Mouse (Mus musculus) gastrocnemius, adult 2 months (tissue): Measurements from ENCODE around the gene Mtf1. TPM values are rescaled to one million over a fixed set of nuclear protein-coding genes. Genes with fewer than 3 reads are reported as not detected.
A peak's percentile ranks its signal among the peaks of the same experiment; 100 is the strongest.

Experiments used
- DNase-seq: peaks from one replicate; pipeline ENCODE4 v3.0.0; 2022
- H3K27ac ChIP-seq: fragments of 200-600 bp; 2 replicates; pipeline ENCODE4 v1.8.1; 2022; ENCODE audit warnings: mild to moderate bottlenecking
- H3K4me3 ChIP-seq: fragments of 200-600 bp; 2 replicates; pipeline ENCODE4 v1.8.1; 2022; ENCODE audit warnings: mild to moderate bottlenecking, moderate library complexity
- CTCF ChIP-seq: fragments of 200-600 bp; IDR thresholded peaks from 2 replicates; pipeline ENCODE4 v1.8.1; 2022; ENCODE audit warnings: antibody characterized with exemption, mild to moderate bottlenecking, moderate library complexity
- intact Hi-C: fragments of 180-260 bp; cut with DNase I; formaldehyde crosslinking; loops from one replicate; pipeline ENCODE4 v1.15.1; 2025
- total RNA-seq, 2 experiments: library from RNA; stranded (reverse); gene quantifications; 2 replicates each; pipeline ENCODE4 v1.2.3; 2021

The Mtf1 gene
- total RNA-seq, 2 experiments from 2014 or later, result 11.9 to 15.7 TPM

DNA sequence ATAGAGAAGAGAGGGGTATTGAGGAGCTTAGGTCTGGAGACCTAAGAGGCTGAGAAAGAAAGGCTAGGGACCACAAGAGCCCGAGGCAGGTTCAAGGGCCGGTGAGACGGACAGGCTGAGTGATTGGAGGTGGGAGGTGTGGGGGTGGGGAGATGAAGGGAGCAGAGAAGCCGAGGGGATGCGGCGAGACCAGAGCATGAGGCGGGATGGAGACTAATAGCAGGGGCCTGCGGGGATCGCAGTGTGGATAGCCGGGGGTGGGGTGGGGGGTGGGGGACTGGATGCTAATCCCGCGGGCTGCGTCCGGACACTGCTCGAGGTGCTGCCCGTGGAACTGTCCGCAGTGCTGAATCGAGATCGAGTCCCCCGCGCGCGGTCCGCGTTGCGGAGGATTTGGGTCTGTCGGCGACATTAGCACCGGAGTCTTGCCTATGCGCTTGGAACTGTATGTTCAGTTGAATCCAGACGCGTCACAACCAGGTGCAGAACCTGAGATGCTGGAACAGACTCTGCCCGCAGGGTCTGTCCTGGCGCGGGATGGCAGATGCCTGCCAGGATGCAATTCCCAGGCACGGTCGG, 80.3 kb downstream of the Mtf1 start:
- no peak for TF ChIP-seq CTCF
- Histone ChIP-seq H3K4me3 (no peak overlapping the region), H3K27ac (no peak overlapping the region)
- intact Hi-C loops, result no loop called here
- no peak for DNase-seq

DNA sequence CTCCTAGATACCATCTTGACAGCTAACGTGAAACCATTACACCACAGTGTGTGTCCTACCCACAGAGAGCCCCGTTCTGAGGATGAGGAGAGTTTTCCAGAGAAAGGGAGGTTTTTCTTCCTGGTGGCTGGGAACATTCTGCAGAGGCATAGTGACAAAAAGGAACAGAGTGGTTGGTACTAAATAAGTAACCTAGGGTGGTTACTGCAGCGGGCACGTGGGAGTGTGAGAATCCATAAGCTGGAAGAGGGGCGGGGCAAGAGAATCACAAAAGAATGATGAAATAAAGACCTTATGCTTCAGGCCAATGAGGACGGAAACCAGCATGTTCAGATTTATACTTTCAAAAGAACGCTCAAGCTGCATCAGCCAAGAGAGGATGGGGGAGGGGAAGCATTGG, 86.8 kb downstream of the Mtf1 start:
- DNase-seq, result no peak
- Histone ChIP-seq H3K27ac (no peak overlapping the region), H3K4me3 (no peak overlapping the region)
- TF ChIP-seq CTCF, result no peak
- intact Hi-C loops, result no loop called here

DNA sequence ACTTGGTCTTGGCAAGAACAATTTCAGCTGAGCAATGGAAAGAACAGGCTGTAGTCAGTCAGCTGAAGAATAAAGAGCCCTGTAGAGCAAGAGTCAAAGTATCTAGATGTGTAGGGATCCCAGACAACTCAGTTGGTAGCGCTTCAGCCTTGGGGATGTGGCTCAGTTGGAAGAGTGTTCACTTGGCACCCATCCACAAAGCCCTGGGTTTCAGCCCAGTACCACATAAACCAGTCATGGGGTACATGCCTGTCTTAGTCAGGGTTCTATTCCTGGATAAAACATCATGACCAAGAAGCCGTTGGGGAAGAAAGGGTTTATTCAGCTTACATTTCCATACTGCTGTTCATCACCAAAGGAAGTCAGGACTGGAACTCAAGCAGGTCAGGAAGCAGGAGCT, 88.0 kb downstream of the Mtf1 start:
- no peak overlapping the region for H3K27ac ChIP-seq
- no peak overlapping the region for H3K4me3 ChIP-seq
- no peak for TF ChIP-seq CTCF
- intact Hi-C loops, result no loop called here
- DNase-seq, result no peak

DNA sequence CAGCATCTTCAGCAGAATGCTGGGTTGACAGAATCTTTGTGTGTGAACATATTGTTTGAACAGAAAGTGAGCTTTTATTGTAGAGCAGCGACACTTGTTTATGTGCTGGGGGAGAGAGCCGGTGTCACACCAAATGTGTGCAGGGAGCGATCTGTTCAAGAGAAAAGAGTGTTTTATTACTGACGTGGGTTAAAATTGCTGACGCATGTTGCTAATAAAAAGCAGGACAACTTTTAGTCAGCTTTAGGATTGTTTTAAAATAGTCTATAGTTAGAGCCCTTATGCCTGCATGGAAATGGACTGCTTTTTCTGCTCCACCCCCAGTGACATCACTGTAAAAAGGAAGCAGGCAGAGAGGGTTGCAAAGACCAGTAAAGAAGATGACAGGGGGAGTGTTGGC, 88.9 kb downstream of the Mtf1 start:
- Histone ChIP-seq H3K4me3 (no peak overlapping the region), H3K27ac (no peak overlapping the region)
- no peak for DNase-seq
- TF ChIP-seq CTCF, result no peak
- intact Hi-C loops, result no loop called here

DNA sequence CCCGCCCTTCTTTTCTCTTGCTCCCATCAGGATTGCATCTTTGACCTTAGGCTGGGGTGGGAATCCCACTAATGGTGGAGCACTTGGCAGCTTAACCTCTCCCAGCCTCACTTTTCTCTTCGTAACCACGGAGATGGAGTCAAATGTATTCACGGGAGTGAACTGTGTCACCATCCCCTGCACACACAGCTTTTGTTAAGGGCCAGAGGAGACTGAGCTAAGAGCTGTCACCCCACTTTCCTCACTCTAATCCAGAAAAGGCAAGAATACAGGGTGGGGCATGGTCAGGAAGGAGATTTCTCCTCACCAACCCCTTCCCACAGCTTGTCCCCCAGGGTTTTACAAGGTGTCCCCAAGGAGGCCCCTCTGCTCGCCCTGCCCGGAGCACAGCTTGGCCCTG, 91.9 kb downstream of the Mtf1 start:
- Histone ChIP-seq H3K4me3 (no peak overlapping the region), H3K27ac (no peak overlapping the region)
- intact Hi-C loops, result no loop called here
- no peak for DNase-seq
- no peak for TF ChIP-seq CTCF

DNA sequence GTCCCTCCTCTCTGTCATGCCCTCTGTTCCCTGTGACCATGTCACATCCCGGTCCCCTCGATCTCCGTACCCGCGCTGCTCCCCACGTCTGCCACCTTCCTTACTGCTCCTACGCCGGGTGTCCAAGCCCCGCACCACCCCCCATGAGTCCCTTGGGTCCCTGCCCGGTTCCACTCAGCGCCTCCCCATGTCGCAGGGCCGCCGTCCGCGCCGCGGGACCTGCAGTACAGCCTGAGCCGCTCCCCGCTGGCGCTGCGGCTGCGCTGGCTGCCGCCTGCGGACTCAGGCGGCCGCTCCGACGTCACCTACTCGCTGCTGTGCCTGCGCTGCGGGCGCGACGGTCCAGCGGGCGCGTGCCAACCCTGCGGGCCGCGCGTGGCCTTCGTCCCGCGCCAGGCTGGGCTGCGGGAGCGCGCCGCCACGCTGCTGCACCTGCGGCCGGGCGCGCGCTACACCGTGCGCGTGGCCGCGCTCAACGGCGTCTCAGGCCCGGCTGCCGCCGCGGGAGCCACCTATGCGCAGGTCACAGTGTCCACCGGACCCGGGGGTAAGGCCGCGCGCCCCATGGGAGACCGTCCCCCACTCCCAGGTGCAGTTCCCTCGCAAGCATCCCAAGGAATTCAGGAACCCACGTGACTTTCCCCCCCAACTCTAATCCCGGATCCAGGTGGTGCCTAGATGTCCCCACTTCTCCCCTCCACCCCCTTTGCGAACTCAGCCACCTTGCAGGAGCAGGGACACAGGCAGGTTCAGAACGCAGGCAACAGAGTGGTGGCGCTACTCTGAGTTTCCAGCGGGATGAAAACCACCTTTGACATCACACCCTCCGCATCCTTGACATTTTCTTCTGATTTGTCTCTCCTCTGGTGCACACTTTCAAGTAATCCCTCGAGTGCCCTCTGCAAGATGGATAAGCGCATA, 92.9 kb downstream of the Mtf1 start:
- Histone ChIP-seq H3K4me3 (peak overlapping the region; percentile 42), H3K27ac (no peak overlapping the region)
- intact Hi-C loops, result no loop called here
- no peak for DNase-seq
- no peak for TF ChIP-seq CTCF

DNA sequence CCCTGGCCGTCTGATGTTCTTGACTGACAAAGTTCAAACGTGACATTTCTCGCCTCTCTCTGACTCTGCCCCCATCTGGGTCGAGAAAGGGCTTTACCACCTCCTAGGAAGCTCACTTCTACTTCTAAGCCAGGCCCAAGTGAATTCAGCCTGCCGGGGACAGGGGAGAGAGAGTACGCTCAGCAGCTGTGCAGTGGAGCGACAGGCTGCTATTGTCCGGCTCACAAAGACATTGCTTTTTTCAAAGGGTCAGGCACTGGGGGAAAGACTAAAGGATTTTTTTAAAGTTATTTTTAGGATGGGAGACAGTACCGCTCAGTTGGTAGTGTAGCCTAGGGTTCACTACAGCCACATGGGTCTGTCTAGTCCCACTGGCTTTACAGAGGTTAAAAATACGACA, 96.5 kb downstream of the Mtf1 start:
- Histone ChIP-seq H3K4me3 (no peak overlapping the region), H3K27ac (no peak overlapping the region)
- intact Hi-C loops, result no loop called here
- no peak for TF ChIP-seq CTCF
- DNase-seq, result no peak

Other genes starting within 250 kb of the Mtf1 start
- not detected for gene 3100002H09Rik, start 191.3 kb upstream of the Mtf1 start, total RNA-seq
- gene Pou3f1, start 145.3 kb upstream of the Mtf1 start, total RNA-seq, result under 1 TPM; 0.14 to 0.26 TPM
- gene Utp11, start 108.5 kb upstream of the Mtf1 start, total RNA-seq, result 10 to 100 TPM; 17.5 to 21.5 TPM
- 100 to 1,000 TPM; 151 to 515 TPM for gene Fhl3, start 101.4 kb upstream of the Mtf1 start, total RNA-seq
- 10 to 100 TPM; 11.1 to 14.3 TPM for gene Sf3a3, start 87.3 kb upstream of the Mtf1 start, total RNA-seq
- gene Inpp5b, start 60.3 kb upstream of the Mtf1 start, total RNA-seq, result 10 to 100 TPM in 1 of 2 experiments, 1 to 10 TPM in 1; 8.9 to 10.6 TPM
- gene Yrdc, start 48.6 kb downstream of the Mtf1 start, total RNA-seq, result 10 to 100 TPM in 1 of 2 experiments, 1 to 10 TPM in 1; 9.4 to 11.4 TPM
- gene 1110065P20Rik, start 49.1 kb downstream of the Mtf1 start, total RNA-seq, result 10 to 100 TPM; 18.4 to 23.0 TPM
- gene Maneal, start 60.1 kb downstream of the Mtf1 start, total RNA-seq, result under 1 TPM; 0.31 to 0.46 TPM
- gene Epha10, start 78.8 kb downstream of the Mtf1 start, total RNA-seq, result not detected
- 1 to 10 TPM; 8.6 to 9.4 TPM for gene 9930104L06Rik, start 134.9 kb downstream of the Mtf1 start, total RNA-seq
- under 1 TPM; 0.28 to 0.38 TPM for gene Cdca8, start 137.2 kb downstream of the Mtf1 start, total RNA-seq
- under 1 TPM; 0.26 to 0.59 TPM for gene Rspo1, start 184.3 kb downstream of the Mtf1 start, total RNA-seq
- 10 to 100 TPM; 29.3 to 31.9 TPM for gene Gnl2, start 214.5 kb downstream of the Mtf1 start, total RNA-seq